Mouse (Mus musculus) liver, embryonic 15.5 days (tissue): Measurements from ENCODE around the gene Mycbp2. TPM values are rescaled to one million over a fixed set of nuclear protein-coding genes. Genes with fewer than 3 reads are reported as not detected.

Experiments used
- ATAC-seq: fragments of 200-750 bp; cut with Nextera tagmentation; 2 replicates; pipeline ENCODE4 v1.8.0; 2017; ENCODE audit warnings: moderate number of reproducible peaks, mild to moderate bottlenecking, moderate library complexity; ENCODE audit not compliant: insufficient read depth
- H3K27ac ChIP-seq: fragments of 300-500 bp; sonication (generic); replicated peaks from 2 replicates; pipeline ENCODE4 v1.5.1; 2015; ENCODE audit warnings: mild to moderate bottlenecking, inconsistent platforms
- H3K27me3 ChIP-seq: fragments of 300-500 bp; sonication (generic); 2 replicates; pipeline ENCODE4 v1.6.1; 2015; ENCODE audit warnings: mild to moderate bottlenecking, inconsistent platforms
- H3K36me3 ChIP-seq: fragments of 300-500 bp; sonication (generic); replicated peaks from 2 replicates; pipeline ENCODE4 v1.6.1; 2015; ENCODE audit warnings: moderate library complexity, mild to moderate bottlenecking, inconsistent platforms
- H3K4me1 ChIP-seq: fragments of 300-500 bp; sonication (generic); replicated peaks from 2 replicates; pipeline ENCODE4 v1.6.1; 2015; ENCODE audit warnings: inconsistent platforms
- H3K4me2 ChIP-seq: fragments of 300-500 bp; sonication (generic); 2 replicates; pipeline ENCODE4 v1.6.1; 2015; ENCODE audit warnings: moderate library complexity, mild to moderate bottlenecking, inconsistent platforms
- H3K4me3 ChIP-seq: fragments of 300-500 bp; sonication (generic); replicated peaks from 2 replicates; pipeline ENCODE4 v1.5.1; 2015; ENCODE audit warnings: mild to moderate bottlenecking, inconsistent platforms
- H3K9ac ChIP-seq: fragments of 300-500 bp; sonication (generic); 2 replicates; pipeline ENCODE4 v1.6.1; 2015; ENCODE audit warnings: moderate library complexity, mild to moderate bottlenecking, inconsistent platforms
- H3K9me3 ChIP-seq: fragments of 300-500 bp; sonication (generic); replicated peaks from 2 replicates; pipeline ENCODE4 v1.6.1; 2016; ENCODE audit warnings: inconsistent platforms
- WGBS: fragments of 180-500 bp; shearing (Covaris S2); methylation state at CpG from one replicate; pipeline ENCODE4 v1.1.7; 2015; ENCODE audit warnings: mixed read lengths; ENCODE audit not compliant: insufficient replicate concordance; 5-methylcytosine and 5-hydroxymethylcytosine counted together
- polyA plus RNA-seq: library from polyadenylated mRNA; unstranded; fragments of >200 nt; fragmentation: Nextera tagmentation; extraction: Ambion mirVana; gene quantifications from 2 replicates; pipeline ENCODE4 v1.2.1, GENCODE M21; 2015

The Mycbp2 gene
- polyA plus RNA-seq, 1 experiment from 2014 or later, result 6.4 TPM

- Histone ChIP-seq H3K27me3 (no peaks in the 10 kb centered on the region), H3K9me3 (no peaks in the 10 kb centered on the region), H3K9ac (no peak overlapping the region), H3K36me3 (peaks cover 77% of the 10 kb centered on the region), H3K4me1 (peaks cover 46% of the 10 kb centered on the region), H3K4me2 (no peak overlapping the region), H3K4me3 (no peak overlapping the region), H3K27ac (peak overlapping the region; percentile 97)
- 79% methylated on average over 5 of the region's 5 CpGs for WGBS
- ATAC-seq, result no peak
Observed at GRCm38 (mm10) chr14:103087846-103088245, 258.8 kb downstream of the Mycbp2 start.

GRCm38 (mm10) chr14:103086671-103087324 lies 259.8 kb downstream of the Mycbp2 start:
- peaks cover 46% of the 10 kb centered on the region for H3K4me1 ChIP-seq
- H3K9me3 ChIP-seq, result no peaks in the 10 kb centered on the region
- H3K4me3 ChIP-seq, result peak overlapping the region; percentile 34
- ATAC-seq, result peak; percentile 96
- peak overlapping the region; percentile 59 for H3K4me2 ChIP-seq
- H3K36me3 ChIP-seq, result peaks cover 75% of the 10 kb centered on the region
- H3K27me3 ChIP-seq, result no peaks in the 10 kb centered on the region
- H3K9ac ChIP-seq, result 0 out of 2 replicates have a peak overlapping the region, but pooled peaks have one; percentile 25
- 23% methylated on average over 4 of the region's 4 CpGs for WGBS
- H3K27ac ChIP-seq, result peak overlapping the region; percentile 97

- Histone ChIP-seq H3K9ac (no peak overlapping the region), H3K4me1 (peaks cover 46% of the 10 kb centered on the region), H3K9me3 (no peaks in the 10 kb centered on the region), H3K27ac (peak overlapping the region; percentile 97), H3K27me3 (no peaks in the 10 kb centered on the region), H3K4me2 (peak overlapping the region; percentile 59), H3K36me3 (peaks cover 70% of the 10 kb centered on the region), H3K4me3 (no peak overlapping the region)
- 51% methylated on average over 1 of the region's 1 CpGs for WGBS
- peak; percentile 45 for ATAC-seq
Observed at GRCm38 (mm10) chr14:103085840-103086533, 260.6 kb downstream of the Mycbp2 start.

- no peak overlapping the region for H3K27ac ChIP-seq
- 82% methylated on average over 9 of the region's 9 CpGs for WGBS
- no peaks in the 10 kb centered on the region for H3K9me3 ChIP-seq
- H3K27me3 ChIP-seq, result no peaks in the 10 kb centered on the region
- H3K4me2 ChIP-seq, result no peak overlapping the region
- H3K36me3 ChIP-seq, result peaks cover 70% of the 10 kb centered on the region
- H3K4me3 ChIP-seq, result no peak overlapping the region
- no peak overlapping the region for H3K9ac ChIP-seq
- peaks cover 12% of the 10 kb centered on the region for H3K4me1 ChIP-seq
- ATAC-seq, result 0 out of 2 replicates have a peak, but pooled peaks have one; percentile 20
Observed at GRCm38 (mm10) chr14:103079209-103079977, 267.2 kb downstream of the Mycbp2 start.

- WGBS, result 77% methylated on average over 16 of the region's 16 CpGs
Observed at GRCm38 (mm10) chr14:103078006-103078912, 268.4 kb downstream of the Mycbp2 start.

GRCm38 (mm10) chr14:103077272-103078005 lies 269.2 kb downstream of the Mycbp2 start:
- WGBS, result 79% methylated on average over 9 of the region's 9 CpGs
- ATAC-seq, result no peak
- H3K27me3 ChIP-seq, result no peaks in the 10 kb centered on the region
- peaks cover 11% of the 10 kb centered on the region for H3K4me1 ChIP-seq
- no peak overlapping the region for H3K9ac ChIP-seq
- H3K9me3 ChIP-seq, result no peaks in the 10 kb centered on the region
- H3K4me3 ChIP-seq, result no peak overlapping the region
- H3K27ac ChIP-seq, result no peak overlapping the region
- H3K36me3 ChIP-seq, result peaks cover 74% of the 10 kb centered on the region
- H3K4me2 ChIP-seq, result no peak overlapping the region

More at GRCm38 (mm10) chr14:103078006-103078912, 268.4 kb downstream of the Mycbp2 start:
- Histone ChIP-seq H3K4me1 (peaks cover 11% of the 10 kb centered on the region), H3K27ac (no peak overlapping the region), H3K9me3 (no peaks in the 10 kb centered on the region), H3K36me3 (peaks cover 73% of the 10 kb centered on the region), H3K4me3 (no peak overlapping the region), H3K27me3 (no peaks in the 10 kb centered on the region), H3K4me2 (no peak overlapping the region), H3K9ac (no peak overlapping the region)
- no peak for ATAC-seq

- Histone ChIP-seq H3K4me1 (peaks cover 23% of the 10 kb centered on the region), H3K9me3 (no peaks in the 10 kb centered on the region), H3K9ac (no peak overlapping the region), H3K36me3 (peaks cover 73% of the 10 kb centered on the region), H3K27me3 (no peaks in the 10 kb centered on the region), H3K27ac (no peak overlapping the region), H3K4me3 (no peak overlapping the region), H3K4me2 (no peak overlapping the region)
- 45% methylated on average over 7 of the region's 7 CpGs for WGBS
- no peak for ATAC-seq
Observed at GRCm38 (mm10) chr14:103075166-103075565, 271.4 kb downstream of the Mycbp2 start.

GRCm38 (mm10) chr14:103073825-103074224 lies 272.8 kb downstream of the Mycbp2 start:
- 88% methylated on average over 8 of the region's 8 CpGs for WGBS
- ATAC-seq, result no peak
- Histone ChIP-seq H3K4me3 (no peak overlapping the region), H3K27me3 (no peaks in the 10 kb centered on the region), H3K27ac (no peak overlapping the region), H3K4me2 (no peak overlapping the region), H3K9ac (no peak overlapping the region), H3K4me1 (peaks cover 31% of the 10 kb centered on the region), H3K9me3 (no peaks in the 10 kb centered on the region), H3K36me3 (peaks cover 68% of the 10 kb centered on the region)

- H3K36me3 ChIP-seq, result peaks cover 59% of the 10 kb centered on the region
- H3K4me3 ChIP-seq, result no peak overlapping the region
- H3K27ac ChIP-seq, result no peak overlapping the region
- no peaks in the 10 kb centered on the region for H3K9me3 ChIP-seq
- H3K27me3 ChIP-seq, result no peaks in the 10 kb centered on the region
- H3K9ac ChIP-seq, result no peak overlapping the region
- peaks cover 31% of the 10 kb centered on the region for H3K4me1 ChIP-seq
- H3K4me2 ChIP-seq, result no peak overlapping the region
- ATAC-seq, result no peak
- WGBS, result 73% methylated on average over 4 of the region's 4 CpGs
Observed at GRCm38 (mm10) chr14:103072731-103073130, 273.9 kb downstream of the Mycbp2 start.

- H3K27me3 ChIP-seq, result no peaks in the 10 kb centered on the region
- no peaks in the 10 kb centered on the region for H3K9me3 ChIP-seq
- ATAC-seq, result no peak
- H3K27ac ChIP-seq, result no peak overlapping the region
- peaks cover 25% of the 10 kb centered on the region for H3K4me1 ChIP-seq
- H3K4me2 ChIP-seq, result peak overlapping the region; percentile 91
- WGBS, result 82% methylated on average over 12 of the region's 12 CpGs
- H3K36me3 ChIP-seq, result peaks cover 48% of the 10 kb centered on the region
- H3K4me3 ChIP-seq, result peak overlapping the region; percentile 81
- no peak overlapping the region for H3K9ac ChIP-seq
Observed at GRCm38 (mm10) chr14:103071471-103071870, 275.1 kb downstream of the Mycbp2 start.
